Mouse (Mus musculus) embryonic stem cell, embryonic (primary cell): Measurements from ENCODE around the gene Rnf168.

Experiments used
- CTCF ChIA-PET, 4 experiments: fragments of 300-600 bp in 2 of 4; fragments of 350-600 bp in 2 of 4; sonication (Branson Sonifier 250); formaldehyde crosslinking; loops; one replicate each; lab custom pipeline; 2022; ENCODE audit warnings: inconsistent platforms in 2 of 4; lab: Charles Lee
- POLR2A ChIA-PET, 4 experiments: fragments of 300-600 bp in 2 of 4; fragments of 350-600 bp in 2 of 4; sonication (Branson Sonifier 250); formaldehyde crosslinking; loops; one replicate each; lab custom pipeline; 2022; ENCODE audit warnings: antibody characterized with exemption in 4 of 4, inconsistent platforms in 1 of 4; lab: Charles Lee

Gene Rnf168

GRCm38 (mm10) chr16:32336026-32336780 lies 58.9 kb downstream of the Rnf168 start:
- ChIA-PET CTCF (interaction anchor here in 1 of 4 experiments (0.6 kb wide), 1 partner anchor 355 kb away, joined by 4 read pairs; no protein-coding TSS in a partner anchor), POLR2A (no interaction called here)

GRCm38 (mm10) chr16:32337001-32337400 lies 59.7 kb downstream of the Rnf168 start:
- POLR2A ChIA-PET: interaction anchor here in 1 of 4 experiments (0.7 to 1.3 kb wide), 2 partner anchors 11 to 19 kb away, joined by 3 read pairs; no protein-coding TSS in a partner anchor
- CTCF ChIA-PET: interaction anchor here in 1 of 4 experiments (0.6 kb wide), 1 partner anchor 356 kb away, joined by 4 read pairs; no protein-coding TSS in a partner anchor

GRCm38 (mm10) chr16:32340451-32340850 lies 63.2 kb downstream of the Rnf168 start:
- POLR2A ChIA-PET: interaction anchor here (0.5 to 2.1 kb wide), 7 partner anchors 9 to 134 kb away, joined by 3 to 7 read pairs (median 5); partner anchors contain the start of gene Ubxn7 (in 3 of the 4)
- CTCF ChIA-PET: interaction anchor here in 1 of 4 experiments (0.6 kb wide), 1 partner anchor 86 kb away, joined by 3 read pairs; no protein-coding TSS in a partner anchor

- CTCF ChIA-PET: no interaction called here
- POLR2A ChIA-PET: interaction anchor here (0.8 to 3.6 kb wide), 8 partner anchors 11 to 42 kb away, joined by 3 to 14 read pairs (median 4); partner anchors contain the start of gene Ubxn7 (in 4 of the 4)
Observed at GRCm38 (mm10) chr16:32345521-32345920, 68.3 kb downstream of the Rnf168 start.

GRCm38 (mm10) chr16:32350776-32351175 lies 73.5 kb downstream of the Rnf168 start:
- CTCF ChIA-PET: interaction anchor here in 1 of 4 experiments (1.1 kb wide), 1 partner anchor 22 kb away, joined by 3 read pairs; no protein-coding TSS in a partner anchor
- POLR2A ChIA-PET: interaction anchor here in 2 of 4 experiments (0.7 to 0.9 kb wide), 2 partner anchors 20 to 144 kb away, joined by 3 to 4 read pairs; no protein-coding TSS in a partner anchor
